Mouse (Mus musculus): ENCODE data around the gene Tmem170b.
"Not testable (repeated sequence)": the region's sequence is repeated elsewhere in the genome, so short reads cannot be mapped to it uniquely, and the experiment has no call there.

Tmem170b gene

DNA sequence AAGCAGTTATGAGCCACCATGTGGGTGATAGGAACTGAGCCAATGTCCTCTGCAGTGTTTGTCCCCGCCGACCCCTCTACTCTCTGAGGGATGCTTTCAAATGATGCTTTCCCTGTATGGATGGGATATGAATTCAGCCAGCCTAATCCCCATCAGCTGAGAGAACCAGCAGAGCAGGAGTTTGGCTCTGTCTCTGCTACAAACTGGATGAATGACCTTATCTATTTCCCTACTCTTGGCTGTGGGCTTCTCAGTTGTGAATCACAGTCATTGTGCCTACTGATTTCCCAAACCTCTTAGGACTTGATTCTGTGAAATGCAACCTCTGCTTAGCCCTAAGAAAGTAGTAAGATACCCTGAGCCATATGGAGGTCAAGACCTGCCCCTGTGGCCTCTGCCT lies 64.2 kb downstream of the Tmem170b start:
- no peak for DNase-seq (ENCODE audit: low spot score)

DNA sequence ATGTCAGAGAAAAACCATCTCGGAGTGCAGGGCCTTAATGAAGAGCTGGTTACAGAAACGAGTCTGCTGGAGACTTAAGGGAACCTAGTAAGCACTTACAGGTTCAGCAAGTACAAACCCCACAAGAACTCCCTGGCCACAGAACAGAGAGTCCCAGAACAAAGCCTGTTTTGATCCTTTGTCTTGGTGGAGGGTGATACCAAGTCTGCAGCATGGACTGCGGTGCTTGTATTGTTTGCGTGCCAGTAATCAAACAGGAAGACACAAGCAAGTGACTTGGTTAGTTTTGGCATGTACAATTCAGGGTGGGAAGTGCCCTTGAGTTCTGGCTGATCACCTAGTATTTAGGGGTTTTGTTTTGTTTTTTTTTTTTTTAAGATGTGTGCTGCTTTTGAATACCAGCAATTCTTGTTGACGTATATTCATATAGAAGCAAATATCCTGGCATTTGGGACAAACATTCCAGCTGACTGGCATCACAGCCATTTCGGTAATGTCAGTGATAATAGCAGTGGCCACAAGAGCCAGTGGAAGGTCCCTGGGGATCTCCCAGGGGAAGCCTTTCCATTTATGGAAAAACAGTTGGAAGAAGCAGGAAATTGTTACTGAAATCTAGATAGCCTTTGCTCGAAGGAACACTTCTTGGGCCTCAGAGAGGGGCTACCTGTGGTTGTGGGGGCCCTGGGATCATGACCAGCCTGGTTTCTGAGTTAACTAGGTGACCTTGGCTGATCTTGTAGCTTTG lies 64.9 kb downstream of the Tmem170b start:
- no peak for DNase-seq (ENCODE audit: low spot score)

DNA sequence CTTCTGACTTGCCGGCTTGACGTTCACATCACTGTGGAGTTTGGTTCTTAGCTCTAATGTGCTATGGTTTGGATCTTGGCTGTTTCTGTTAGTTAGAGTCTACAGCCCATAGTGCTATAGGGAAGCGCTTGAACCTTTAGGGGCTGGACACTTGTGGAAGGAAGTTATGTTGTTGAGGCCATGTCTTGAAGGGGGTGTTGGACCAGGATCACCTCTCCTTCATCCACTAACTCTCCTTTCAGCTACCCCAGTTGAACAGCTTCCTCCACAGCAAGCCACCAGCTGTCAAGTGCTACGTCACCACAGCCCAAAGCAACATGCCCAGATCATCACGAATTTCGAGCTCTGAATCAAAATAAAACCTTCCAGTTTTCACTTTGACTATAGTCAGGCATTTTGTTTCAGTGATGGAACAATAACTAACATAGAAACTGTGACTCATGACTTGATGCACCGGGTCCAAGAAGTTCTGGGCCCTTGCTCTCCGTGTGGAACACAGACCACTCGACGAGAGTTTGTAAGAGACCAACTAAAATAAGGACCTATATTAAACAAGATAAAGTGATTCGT lies 65.5 kb downstream of the Tmem170b start:
- no peak for DNase-seq (ENCODE audit: low spot score)

DNA sequence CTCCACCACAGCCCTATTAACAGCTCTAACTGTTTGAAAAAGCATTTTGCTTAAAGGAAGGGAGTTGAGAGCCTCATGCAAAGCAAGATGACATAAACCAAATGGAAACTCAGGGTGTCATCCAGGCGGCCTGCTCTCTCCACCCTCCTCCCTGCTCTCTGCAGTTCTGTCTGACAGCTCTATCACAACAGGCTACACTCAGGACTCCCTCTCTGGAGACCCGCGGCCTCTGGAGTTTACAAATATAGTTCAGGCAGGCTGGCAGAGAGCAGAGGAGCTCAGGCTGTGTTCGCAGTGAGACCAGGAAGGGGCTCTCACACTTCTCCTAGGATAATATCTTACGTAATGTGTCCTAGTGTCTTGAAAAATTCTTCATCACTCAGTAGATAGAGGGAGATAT lies 67.2 kb downstream of the Tmem170b start:
- not testable (repeated sequence) for DNase-seq (ENCODE audit: low spot score)

DNA sequence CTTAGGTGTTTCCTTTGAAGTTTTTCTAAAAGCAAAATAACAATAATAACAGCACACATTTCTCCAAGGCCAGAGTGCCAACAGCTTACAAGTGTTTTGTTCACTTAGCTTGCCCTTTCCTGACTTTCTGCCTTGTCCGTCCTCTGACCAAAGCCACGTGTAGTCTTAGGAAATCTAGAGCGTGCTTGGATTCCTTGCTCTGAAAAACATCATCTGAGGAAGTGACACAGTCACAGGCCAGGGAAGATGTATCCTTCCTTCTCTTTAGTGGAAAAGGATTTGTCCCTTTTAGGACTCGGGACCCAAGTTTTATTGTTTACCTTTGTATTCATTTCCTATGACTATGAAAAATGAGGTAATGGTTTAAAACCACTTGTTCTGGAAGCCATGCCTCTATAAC lies 67.8 kb downstream of the Tmem170b start:
- no peak for DNase-seq (ENCODE audit: low spot score)

DNA sequence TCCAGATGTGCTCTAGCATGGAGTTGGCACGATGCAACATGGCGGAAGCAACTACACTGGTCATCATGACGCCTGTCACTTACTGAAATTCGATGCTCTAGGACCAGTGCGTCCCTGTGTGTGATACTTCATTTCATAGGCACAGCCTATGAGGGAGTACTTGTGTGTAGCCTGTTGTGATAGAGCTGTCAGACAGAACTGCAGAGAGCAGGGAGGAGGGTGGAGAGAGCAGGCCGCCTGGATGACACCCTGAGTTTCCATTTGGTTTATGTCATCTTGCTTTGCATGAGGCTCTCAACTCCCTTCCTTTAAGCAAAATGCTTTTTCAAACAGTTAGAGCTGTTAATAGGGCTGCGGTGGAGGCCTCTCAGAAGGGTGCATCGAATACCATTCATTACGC lies 68.9 kb downstream of the Tmem170b start:
- not testable (repeated sequence) for DNase-seq (ENCODE audit: low spot score)

DNA sequence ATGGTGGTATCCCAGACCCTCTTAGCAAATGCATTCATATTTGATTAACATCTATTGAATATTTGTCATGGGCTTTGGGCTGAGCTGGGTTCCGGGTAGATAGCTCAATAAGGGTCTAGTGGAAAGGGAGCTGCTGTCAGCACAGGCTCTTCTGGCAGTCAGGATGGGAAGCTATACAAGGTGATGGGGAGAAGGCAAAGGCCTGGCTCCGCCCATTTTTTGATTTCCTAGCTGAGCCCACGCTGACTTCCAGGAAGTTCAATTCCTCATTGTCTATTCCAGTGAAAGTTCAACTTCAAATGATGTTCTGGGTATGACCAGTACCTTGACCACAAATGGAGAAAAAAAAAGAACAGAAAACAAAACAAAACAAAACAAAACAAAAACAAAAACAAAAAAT lies 69.8 kb downstream of the Tmem170b start:
- DNase-seq (ENCODE audit: low spot score), result no peak

DNA sequence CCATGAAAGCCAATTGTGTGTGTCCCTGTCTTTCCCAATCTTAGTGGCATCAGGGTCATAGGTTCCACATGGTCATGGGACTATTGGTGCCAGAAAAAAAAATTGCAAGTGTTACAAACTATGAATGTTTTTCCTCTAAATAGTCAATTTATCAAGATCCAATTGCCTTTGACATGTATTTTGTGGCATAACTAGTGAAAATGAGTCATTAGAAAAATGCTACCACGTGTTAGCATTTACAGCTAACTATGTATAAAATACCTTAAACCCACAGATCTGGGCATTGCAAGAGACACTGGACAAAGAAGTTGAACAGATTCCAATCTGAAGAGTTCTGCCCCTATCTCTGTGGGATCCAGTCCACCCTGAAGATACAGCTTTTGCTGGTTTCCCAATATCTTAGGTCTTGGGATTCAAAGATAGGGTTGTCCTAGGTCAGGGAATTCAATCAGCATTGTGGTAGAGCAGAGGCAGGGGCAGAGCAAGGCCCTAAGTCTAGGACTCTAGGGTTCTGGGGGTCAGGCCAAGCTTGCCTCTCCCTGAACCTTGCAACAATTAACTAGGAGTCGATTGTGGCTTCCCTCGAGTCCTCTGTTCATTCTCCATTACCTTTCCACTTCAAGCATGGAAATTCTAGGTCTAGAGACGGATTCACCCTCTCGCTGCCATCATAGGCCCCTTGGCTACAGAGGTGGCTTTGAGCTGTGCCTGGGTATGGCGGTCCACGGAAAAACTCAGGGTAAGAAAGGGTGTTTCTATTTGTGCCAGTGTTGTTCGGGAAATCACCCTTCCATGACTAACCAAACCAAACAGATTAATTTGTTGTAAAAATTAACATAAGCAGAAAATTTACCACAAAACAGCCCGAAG lies 70.5 kb downstream of the Tmem170b start:
- no peak for DNase-seq (ENCODE audit: low spot score)

DNA sequence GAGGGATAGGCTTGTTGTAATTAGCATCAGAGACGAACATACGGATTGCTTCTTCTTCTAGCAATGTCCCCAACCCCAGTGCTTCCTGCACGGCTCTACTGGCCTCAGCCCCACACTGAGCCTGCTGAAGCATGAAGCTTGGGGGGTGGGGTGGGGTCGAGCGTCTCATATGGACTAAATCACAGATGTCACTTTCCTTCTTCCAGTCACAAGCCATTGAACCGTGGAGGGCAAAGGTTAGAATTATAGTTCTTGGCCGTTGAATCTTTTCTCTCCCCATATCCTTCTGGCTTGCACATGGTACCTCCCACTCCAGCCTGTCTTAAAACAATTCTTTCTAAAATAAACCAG lies 71.1 kb downstream of the Tmem170b start:
- DNase-seq (ENCODE audit: low spot score), result no peak

DNA sequence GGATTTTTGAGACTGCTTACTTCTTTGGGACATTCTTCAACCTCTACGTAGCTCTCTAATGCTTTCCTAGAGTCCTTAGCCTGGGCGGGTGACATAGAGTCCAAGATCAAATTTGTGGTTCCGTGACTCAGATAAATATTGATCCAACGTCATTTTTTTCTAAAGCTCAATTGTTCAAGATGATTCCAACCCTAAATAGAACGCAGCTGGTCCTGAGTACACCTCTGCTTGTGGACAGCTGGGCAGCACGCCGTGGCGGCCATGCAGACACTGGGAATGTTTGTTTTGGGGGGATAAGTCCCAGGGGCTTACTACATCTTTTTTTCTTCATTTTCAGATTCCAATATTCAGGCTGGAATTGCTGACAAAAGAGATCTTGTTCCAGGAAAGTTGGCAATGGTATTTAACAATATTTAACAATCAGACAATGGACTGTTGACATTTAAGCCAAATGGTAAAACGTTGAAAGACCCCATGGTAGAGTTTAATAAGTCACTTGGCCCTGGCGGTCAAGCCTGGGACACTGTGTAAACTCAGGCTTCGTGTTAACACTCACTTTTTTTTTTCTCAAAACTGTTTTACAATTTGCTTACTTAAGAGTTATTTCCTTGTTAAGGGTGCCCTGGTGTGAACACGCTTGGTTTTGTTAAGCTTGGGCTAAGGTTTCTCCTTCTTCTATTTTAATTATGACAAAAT lies 75.3 kb downstream of the Tmem170b start:
- no peak for DNase-seq (ENCODE audit: low spot score)

DNA sequence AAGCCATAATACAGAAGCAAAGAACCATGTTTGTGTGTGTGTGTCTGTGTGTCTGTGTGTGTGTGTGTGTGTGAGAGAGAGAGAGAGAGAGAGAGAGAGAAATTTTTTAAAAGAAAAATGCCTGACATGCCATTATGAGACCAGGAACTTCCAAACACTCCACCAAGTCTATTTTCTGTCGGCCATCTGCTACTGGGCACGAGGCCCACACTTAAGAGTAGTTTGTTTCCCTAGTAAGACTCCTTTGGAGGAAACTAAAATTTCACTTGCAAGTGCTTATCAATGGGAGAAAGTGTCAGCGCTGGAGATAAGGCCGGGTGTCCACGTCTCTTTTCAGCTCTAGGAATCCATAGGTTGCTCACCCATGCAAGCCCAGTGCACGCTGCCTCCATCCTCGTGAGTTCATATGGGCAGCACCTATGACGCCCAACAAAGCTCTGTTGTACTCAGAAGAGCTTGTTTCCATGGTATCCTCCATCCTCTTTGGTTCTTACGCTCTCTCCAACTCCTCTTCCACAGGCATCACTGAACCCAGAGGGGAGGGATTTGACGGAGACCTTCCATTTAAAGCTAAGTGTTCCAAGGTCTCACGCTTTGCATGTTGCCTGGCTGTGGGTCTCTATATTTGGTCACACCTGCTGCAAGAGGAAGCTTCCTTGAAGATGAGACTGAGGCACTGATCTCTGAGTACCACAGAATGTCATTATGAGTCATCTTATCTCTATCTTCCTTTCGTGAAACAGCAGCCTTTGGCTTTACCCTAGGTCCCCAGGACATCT lies 76.8 kb downstream of the Tmem170b start:
- DNase-seq (ENCODE audit: low spot score), result no peak

DNA sequence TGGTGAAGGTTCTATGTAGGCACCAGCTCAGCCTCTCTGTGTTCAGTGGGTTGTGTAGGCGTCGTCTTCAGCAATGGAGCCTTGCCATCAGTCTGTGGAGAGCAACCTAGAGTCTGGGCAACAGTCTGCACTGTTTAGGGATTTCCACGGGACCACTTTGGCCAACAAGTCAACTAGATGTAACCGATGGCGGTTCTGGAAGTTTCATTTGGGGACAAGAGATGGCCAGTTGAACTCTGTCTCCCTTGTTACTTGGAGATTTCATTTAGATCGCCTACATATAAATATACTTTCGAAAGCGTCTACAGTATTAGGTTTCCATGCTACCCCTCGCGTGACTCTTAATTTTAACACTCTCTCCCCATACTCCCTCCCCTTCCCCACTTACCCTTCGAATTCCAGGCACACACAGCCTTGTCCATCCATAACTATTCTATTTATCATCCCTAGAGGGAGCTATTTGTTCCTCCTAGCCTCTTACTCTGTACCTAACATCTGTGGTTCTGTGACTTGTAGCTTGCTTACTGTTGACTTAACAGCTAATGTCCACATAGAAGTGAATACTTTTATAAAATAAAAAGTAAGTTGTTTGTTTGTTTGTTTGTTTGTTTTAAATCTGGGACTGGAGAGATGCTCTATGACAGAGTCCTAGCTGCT lies 77.8 kb downstream of the Tmem170b start:
- no peak for DNase-seq (ENCODE audit: low spot score)

DNA sequence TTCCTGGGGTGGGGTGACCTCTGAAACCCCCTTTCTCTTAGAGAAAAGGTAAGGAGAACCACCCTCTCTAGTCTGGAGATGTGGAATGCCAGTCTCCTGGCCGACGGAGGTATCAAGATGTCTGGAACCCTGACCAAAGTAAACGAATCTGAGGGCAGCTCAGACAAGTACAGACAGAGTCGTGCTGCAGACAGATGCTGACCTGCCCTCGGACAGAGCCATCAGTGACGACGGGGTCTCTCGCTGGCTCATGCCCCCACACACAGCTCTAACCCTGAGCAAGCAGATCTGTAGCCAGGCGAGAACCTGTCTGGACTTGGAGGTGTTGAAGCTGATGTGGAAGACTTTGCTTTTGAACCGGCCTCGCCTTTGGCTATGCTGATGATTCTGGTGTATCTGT lies 79.8 kb downstream of the Tmem170b start:
- DNase-seq (ENCODE audit: low spot score), result no peak

DNA sequence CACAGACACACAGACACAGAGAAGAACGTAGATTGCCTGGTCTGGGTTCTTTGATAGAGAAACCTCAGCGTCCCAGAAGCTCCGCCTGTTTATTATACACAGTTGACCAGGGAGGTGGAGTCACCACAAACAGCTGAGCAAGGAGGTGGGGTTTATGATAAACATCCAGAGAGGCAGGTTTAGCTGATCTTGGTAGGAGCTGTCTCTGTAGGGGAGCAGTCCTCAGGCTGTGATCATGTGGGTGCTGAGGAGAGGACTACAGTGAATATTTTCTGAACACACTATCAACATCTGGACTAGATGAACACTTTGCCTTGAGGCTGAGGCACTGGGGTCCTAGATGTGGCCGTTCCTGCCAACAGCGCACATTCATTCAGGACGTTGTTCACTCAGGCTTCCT lies 83.3 kb downstream of the Tmem170b start:
- DNase-seq (ENCODE audit: low spot score), result no peak

DNA sequence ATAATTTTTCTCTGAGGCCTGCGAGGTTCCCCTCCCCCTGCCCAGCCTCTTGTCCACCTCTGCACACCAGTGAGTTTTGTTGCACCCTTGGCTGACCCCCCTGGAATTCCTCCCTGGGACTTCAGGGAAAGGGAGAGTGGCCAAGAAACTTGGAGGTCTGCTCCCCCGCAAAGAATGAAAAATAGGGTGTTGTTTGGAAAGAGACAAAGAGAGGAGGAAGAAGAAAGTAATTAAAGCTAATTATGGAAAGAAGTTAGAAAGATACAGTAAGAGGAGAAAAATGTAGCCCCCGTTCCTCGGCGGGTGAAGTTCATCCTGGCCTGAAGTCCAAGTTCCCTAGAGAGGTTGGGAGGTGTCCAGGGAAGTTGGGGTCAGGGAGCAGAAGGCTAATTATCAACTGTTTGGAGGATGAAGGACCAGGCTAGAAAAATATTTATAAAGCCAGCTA lies 83.9 kb downstream of the Tmem170b start:
- DNase-seq (ENCODE audit: low spot score), result no peak

Measured in testis, postnatal 10 days (tissue).